Mouse (Mus musculus) embryonic facial prominence, embryonic 13.5 days (tissue): ENCODE measurements at regions not wholly inside any gene's neighbourhood (a gene's known extent, or its start where the extent isn't known, plus 50 kb on each side); places are given as distances from the start of the nearest gene placed in this dataset.

Experiments
- ATAC-seq: fragments of 200-750 bp; cut with Nextera tagmentation; 2 replicates; pipeline ENCODE4 v1.8.0; 2017; ENCODE audit warnings: low read depth; ENCODE audit not compliant: insufficient number of reproducible peaks, insufficient read depth, low FRiP score, low TSS enrichment
- H3K27ac ChIP-seq: fragments of 300-500 bp; sonication (generic); 2 replicates; pipeline ENCODE4 v1.5.1; 2015; ENCODE audit warnings: moderate library complexity, mild to moderate bottlenecking, inconsistent platforms
- H3K27me3 ChIP-seq: fragments of 300-500 bp; sonication (generic); 2 replicates; pipeline ENCODE4 v1.6.1; 2015; ENCODE audit warnings: mild to moderate bottlenecking, inconsistent platforms
- H3K36me3 ChIP-seq: fragments of 300-500 bp; sonication (generic); 2 replicates; pipeline ENCODE4 v1.6.1; 2015; ENCODE audit warnings: mild to moderate bottlenecking, inconsistent platforms
- H3K4me1 ChIP-seq: fragments of 300-500 bp; sonication (generic); 2 replicates; pipeline ENCODE4 v1.6.1; 2015; ENCODE audit warnings: inconsistent platforms
- H3K4me2 ChIP-seq: fragments of 300-500 bp; sonication (generic); 2 replicates; pipeline ENCODE4 v1.6.1; 2015; ENCODE audit warnings: moderate library complexity, mild to moderate bottlenecking, inconsistent platforms
- H3K4me3 ChIP-seq: fragments of 300-500 bp; sonication (generic); 2 replicates; pipeline ENCODE4 v1.5.1; 2015; ENCODE audit warnings: mild to moderate bottlenecking, inconsistent platforms
- H3K9ac ChIP-seq: fragments of 300-500 bp; sonication (generic); 2 replicates; pipeline ENCODE4 v1.6.1; 2015; ENCODE audit warnings: mild to moderate bottlenecking, inconsistent platforms
- H3K9me3 ChIP-seq: fragments of 300-500 bp; sonication (generic); 2 replicates; pipeline ENCODE4 v1.6.1; 2016; ENCODE audit warnings: inconsistent platforms
- WGBS: fragments of 180-500 bp; shearing (Covaris S2); methylation state at CpG from one replicate; pipeline ENCODE4 v1.1.7; 2015; ENCODE audit warnings: mixed read lengths; 5-methylcytosine and 5-hydroxymethylcytosine counted together

GRCm38 (mm10) chr13:90584766-90585165, 320.4 kb downstream of the Atp6ap1l start:
- no peaks in the 10 kb centered on the region for H3K27me3 ChIP-seq
- H3K4me2 ChIP-seq, result no peak overlapping the region
- no peak overlapping the region for H3K9ac ChIP-seq
- H3K4me3 ChIP-seq, result no peak overlapping the region
- no peak overlapping the region for H3K27ac ChIP-seq
- H3K9me3 ChIP-seq, result no peaks in the 10 kb centered on the region
- 80% methylated on average over 2 of the region's 2 CpGs for WGBS
- ATAC-seq, result no peak
- H3K4me1 ChIP-seq, result peaks cover 9% of the 10 kb centered on the region; the same call in 1 of the 2 replicates
- no peaks in the 10 kb centered on the region for H3K36me3 ChIP-seq

GRCm38 (mm10) chr13:90575371-90575770, 329.8 kb downstream of the Atp6ap1l start:
- H3K4me1 ChIP-seq, result no peaks in the 10 kb centered on the region
- no peaks in the 10 kb centered on the region for H3K9me3 ChIP-seq
- 87% methylated on average over 2 of the region's 2 CpGs for WGBS
- H3K36me3 ChIP-seq, result no peaks in the 10 kb centered on the region
- ATAC-seq, result no peak
- no peaks in the 10 kb centered on the region for H3K27me3 ChIP-seq
- no peak overlapping the region for H3K9ac ChIP-seq
- H3K4me3 ChIP-seq, result no peak overlapping the region
- no peak overlapping the region for H3K27ac ChIP-seq
- H3K4me2 ChIP-seq, result no peak overlapping the region

DNA sequence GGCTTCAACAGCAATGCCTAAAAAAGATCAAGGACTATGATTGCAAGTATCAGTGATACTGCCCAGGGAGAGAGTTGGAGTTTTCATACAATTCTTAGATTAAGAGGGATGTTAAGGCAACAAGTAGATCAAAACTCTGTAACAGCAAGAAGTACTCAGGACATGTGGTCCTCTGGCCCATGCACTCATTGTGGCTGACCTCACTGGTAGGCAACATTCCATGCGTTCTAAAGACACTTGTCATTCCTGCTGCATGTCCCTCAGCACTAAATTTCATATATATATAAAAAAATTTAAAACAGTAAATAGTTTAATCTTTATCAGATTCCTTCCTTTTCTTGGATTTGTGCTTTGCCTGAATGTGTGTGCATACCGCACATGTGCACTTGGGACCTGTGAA, 332.6 kb downstream of the Atp6ap1l start:
- H3K9ac ChIP-seq, result no peak overlapping the region
- H3K36me3 ChIP-seq, result no peaks in the 10 kb centered on the region
- H3K27ac ChIP-seq, result no peak overlapping the region
- H3K27me3 ChIP-seq, result no peaks in the 10 kb centered on the region
- H3K4me1 ChIP-seq, result no peaks in the 10 kb centered on the region
- no peak overlapping the region for H3K4me2 ChIP-seq
- no peak for ATAC-seq
- no peaks in the 10 kb centered on the region for H3K9me3 ChIP-seq
- WGBS, result 92% methylated on average over 2 of the region's 2 CpGs
- H3K4me3 ChIP-seq, result no peak overlapping the region

- H3K9ac ChIP-seq, result no peak overlapping the region
- no peaks in the 10 kb centered on the region for H3K36me3 ChIP-seq
- H3K4me2 ChIP-seq, result no peak overlapping the region
- H3K4me1 ChIP-seq, result no peaks in the 10 kb centered on the region
- no peaks in the 10 kb centered on the region; the same call in 1 of the 2 replicates for H3K9me3 ChIP-seq
- no peak for ATAC-seq
- no peaks in the 10 kb centered on the region for H3K27me3 ChIP-seq
- no peak overlapping the region for H3K27ac ChIP-seq
- 55% methylated on average over 1 of the region's 1 CpGs for WGBS
- H3K4me3 ChIP-seq, result no peak overlapping the region
These were observed 341.8 kb downstream of the Atp6ap1l start for GRCm38 (mm10) chr13:90563183-90563840.

- H3K36me3 ChIP-seq, result no peaks in the 10 kb centered on the region
- no peaks in the 10 kb centered on the region for H3K4me1 ChIP-seq
- H3K27ac ChIP-seq, result no peak overlapping the region
- H3K9ac ChIP-seq, result no peak overlapping the region
- H3K27me3 ChIP-seq, result no peaks in the 10 kb centered on the region
- no peak for ATAC-seq
- H3K9me3 ChIP-seq, result no peaks in the 10 kb centered on the region
- 80% methylated on average over 1 of the region's 1 CpGs for WGBS
- H3K4me3 ChIP-seq, result no peak overlapping the region
- H3K4me2 ChIP-seq, result no peak overlapping the region
These were observed 345.1 kb downstream of the Atp6ap1l start for GRCm38 (mm10) chr13:90560095-90560494.

DNA sequence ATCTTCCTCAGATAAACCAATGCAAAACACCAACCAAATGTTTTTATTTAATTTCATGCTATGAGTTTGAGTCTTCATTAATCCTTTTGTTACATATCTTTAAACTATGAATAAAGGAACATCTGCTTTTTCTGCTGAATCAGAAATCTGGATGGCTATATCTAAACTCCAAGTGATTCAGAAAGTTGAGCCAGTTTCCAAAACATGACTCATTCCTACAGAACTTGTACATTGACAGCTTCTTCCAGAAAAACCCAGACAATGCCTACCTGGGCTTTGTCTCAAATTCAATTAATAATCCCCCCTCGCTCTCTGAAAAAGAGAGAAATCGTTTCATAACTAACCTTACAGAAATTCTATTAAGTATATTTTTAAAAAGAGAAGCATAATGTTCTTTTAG, 345.7 kb downstream of the Atp6ap1l start:
- H3K27ac ChIP-seq, result no peak overlapping the region
- H3K4me2 ChIP-seq, result no peak overlapping the region
- no peak overlapping the region for H3K9ac ChIP-seq
- H3K4me1 ChIP-seq, result no peaks in the 10 kb centered on the region
- H3K4me3 ChIP-seq, result no peak overlapping the region
- H3K9me3 ChIP-seq, result no peaks in the 10 kb centered on the region
- WGBS, result 98% methylated on average over 2 of the region's 2 CpGs
- H3K36me3 ChIP-seq, result no peaks in the 10 kb centered on the region
- no peak for ATAC-seq
- H3K27me3 ChIP-seq, result no peaks in the 10 kb centered on the region

- Histone ChIP-seq H3K4me2 (no peak overlapping the region), H3K9ac (no peak overlapping the region), H3K4me1 (no peaks in the 10 kb centered on the region), H3K36me3 (no peaks in the 10 kb centered on the region), H3K4me3 (no peak overlapping the region), H3K9me3 (no peaks in the 10 kb centered on the region), H3K27ac (no peak overlapping the region), H3K27me3 (no peaks in the 10 kb centered on the region)
- WGBS, result 88% methylated on average over 2 of the region's 2 CpGs
- ATAC-seq, result no peak
These were observed 354.0 kb downstream of the Atp6ap1l start for GRCm38 (mm10) chr13:90551166-90551565.

DNA sequence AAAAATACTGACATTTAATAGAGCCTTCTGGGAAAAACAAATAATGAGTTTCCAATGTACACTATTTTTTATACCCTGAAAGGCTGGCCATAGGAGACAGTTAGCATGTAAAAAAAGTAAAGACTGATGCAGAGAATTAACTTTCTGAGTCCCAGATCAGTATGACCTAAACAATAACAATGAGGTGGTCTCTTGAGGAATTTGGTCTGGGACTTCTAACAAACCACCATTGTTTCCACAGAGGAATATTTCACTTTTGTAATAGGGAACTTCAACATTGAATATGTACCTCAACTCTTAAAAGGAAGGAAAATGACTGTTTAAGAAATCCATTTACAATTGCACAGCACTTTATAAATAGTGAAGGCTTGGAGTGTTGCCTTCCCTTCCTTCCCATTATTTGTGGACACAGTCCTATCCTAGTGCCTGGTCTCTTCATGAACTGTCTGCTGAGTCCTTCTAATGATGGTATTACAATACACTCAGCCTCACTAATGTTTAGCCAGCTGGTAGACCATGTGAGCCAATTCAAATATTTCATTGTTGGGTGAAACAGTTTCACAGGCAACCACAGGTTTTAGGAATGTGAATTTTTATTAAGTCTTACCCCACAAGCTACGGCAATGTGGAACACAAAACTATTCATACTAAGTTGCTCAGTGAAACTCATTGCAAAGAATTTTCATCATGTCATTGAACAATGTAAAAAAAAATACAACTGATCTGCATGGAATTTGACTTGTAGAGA, 358.7 kb downstream of the Atp6ap1l start:
- Histone ChIP-seq H3K4me1 (no peaks in the 10 kb centered on the region), H3K4me2 (no peak overlapping the region), H3K4me3 (no peak overlapping the region), H3K9me3 (no peaks in the 10 kb centered on the region), H3K36me3 (no peaks in the 10 kb centered on the region), H3K27ac (no peak overlapping the region), H3K27me3 (no peaks in the 10 kb centered on the region), H3K9ac (no peak overlapping the region)
- no peak for ATAC-seq
- 52% methylated on average over 1 of the region's 1 CpGs for WGBS

- no peak overlapping the region for H3K9ac ChIP-seq
- H3K27me3 ChIP-seq, result no peaks in the 10 kb centered on the region
- no peaks in the 10 kb centered on the region for H3K4me1 ChIP-seq
- H3K27ac ChIP-seq, result no peak overlapping the region
- no peaks in the 10 kb centered on the region for H3K9me3 ChIP-seq
- H3K4me2 ChIP-seq, result no peak overlapping the region
- ATAC-seq, result no peak
- no peak overlapping the region for H3K4me3 ChIP-seq
- H3K36me3 ChIP-seq, result no peaks in the 10 kb centered on the region
These were observed 359.3 kb downstream of the Atp6ap1l start for GRCm38 (mm10) chr13:90545816-90546215.

DNA sequence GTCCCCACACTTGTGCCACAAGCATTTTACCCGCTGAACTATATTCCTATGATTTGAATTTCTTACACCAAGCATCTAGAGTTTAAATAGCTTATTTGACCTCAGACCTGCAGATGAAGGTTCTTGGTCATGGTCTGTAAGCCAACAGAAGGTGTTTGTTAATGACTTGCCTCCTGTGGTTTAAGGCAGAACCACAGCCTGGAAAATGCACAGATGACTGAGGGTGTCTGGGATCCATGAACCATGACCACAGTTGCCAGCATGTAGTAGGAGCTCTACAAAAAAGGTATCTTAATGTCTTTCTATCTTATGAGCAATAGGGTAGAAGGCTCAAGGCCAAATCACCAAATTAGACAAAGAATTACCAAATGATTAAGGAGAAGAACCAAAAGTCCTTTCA, 367.6 kb downstream of the Atp6ap1l start:
- Histone ChIP-seq H3K9me3 (peaks cover 5% of the 10 kb centered on the region; the same call in 1 of the 2 replicates), H3K27ac (no peak overlapping the region), H3K4me2 (no peak overlapping the region), H3K36me3 (no peaks in the 10 kb centered on the region), H3K4me3 (no peak overlapping the region), H3K9ac (no peak overlapping the region), H3K4me1 (no peaks in the 10 kb centered on the region), H3K27me3 (no peaks in the 10 kb centered on the region)
- WGBS, result 89% methylated on average over 1 of the region's 1 CpGs
- no peak for ATAC-seq

GRCm38 (mm10) chr13:90526998-90527397, 378.2 kb downstream of the Atp6ap1l start:
- Histone ChIP-seq H3K9me3 (no peaks in the 10 kb centered on the region), H3K4me3 (no peak overlapping the region), H3K36me3 (no peaks in the 10 kb centered on the region), H3K9ac (no peak overlapping the region), H3K27ac (no peak overlapping the region), H3K4me2 (no peak overlapping the region), H3K27me3 (no peaks in the 10 kb centered on the region), H3K4me1 (peaks cover under 1% of the 10 kb centered on the region)
- 80% methylated on average over 3 of the region's 3 CpGs for WGBS
- no peak for ATAC-seq

GRCm38 (mm10) chr13:90525801-90526200, 379.4 kb downstream of the Atp6ap1l start:
- H3K27me3 ChIP-seq, result no peaks in the 10 kb centered on the region
- no peak overlapping the region for H3K4me3 ChIP-seq
- no peak overlapping the region for H3K9ac ChIP-seq
- H3K4me2 ChIP-seq, result no peak overlapping the region
- H3K36me3 ChIP-seq, result no peaks in the 10 kb centered on the region
- no peak overlapping the region for H3K27ac ChIP-seq
- 69% methylated on average over 2 of the region's 2 CpGs for WGBS
- H3K9me3 ChIP-seq, result no peaks in the 10 kb centered on the region
- peaks cover 11% of the 10 kb centered on the region for H3K4me1 ChIP-seq
- no peak for ATAC-seq
